Mouse (Mus musculus) liver, adult 2 months (tissue): Measurements from ENCODE around the gene Eefsec.

Source experiments
- CTCF ChIP-seq: fragments of 200-500 bp; IDR thresholded peaks from 2 replicates; pipeline ENCODE4 v1.5.1; 2011; ENCODE audit warnings: low read depth, low read length, control low read depth
- POLR2A ChIP-seq: fragments of 200-500 bp; IDR thresholded peaks from 2 replicates; pipeline ENCODE4 v1.6.1; 2011; ENCODE audit warnings: low read length, control low read depth; ENCODE audit not compliant: insufficient read depth; ENCODE audit errors: extremely low read depth

DNA sequence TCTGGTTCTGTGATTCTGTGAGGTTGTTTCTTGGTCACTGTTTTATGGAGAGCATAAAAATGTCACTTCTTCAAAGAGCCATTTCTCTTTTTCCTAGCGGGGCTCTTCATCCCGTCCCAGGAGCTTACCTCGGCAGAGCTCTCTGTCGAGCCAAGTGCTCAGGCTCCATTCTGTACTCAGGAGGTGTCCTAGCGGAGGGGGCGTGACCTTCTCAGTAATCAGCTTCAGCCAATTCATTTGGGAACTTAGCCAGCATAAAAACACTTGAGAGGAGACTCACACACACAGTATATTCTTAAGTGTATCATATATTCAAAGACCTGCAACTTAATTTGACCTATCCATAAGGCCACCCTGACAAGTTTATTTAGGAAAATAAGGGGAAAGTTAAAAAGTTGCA lies 34.1 kb upstream of the Eefsec start:
- TF ChIP-seq CTCF (no peak), POLR2A (no peak)
